Mouse (Mus musculus): ENCODE data around the gene Clstn3.

DNA sequence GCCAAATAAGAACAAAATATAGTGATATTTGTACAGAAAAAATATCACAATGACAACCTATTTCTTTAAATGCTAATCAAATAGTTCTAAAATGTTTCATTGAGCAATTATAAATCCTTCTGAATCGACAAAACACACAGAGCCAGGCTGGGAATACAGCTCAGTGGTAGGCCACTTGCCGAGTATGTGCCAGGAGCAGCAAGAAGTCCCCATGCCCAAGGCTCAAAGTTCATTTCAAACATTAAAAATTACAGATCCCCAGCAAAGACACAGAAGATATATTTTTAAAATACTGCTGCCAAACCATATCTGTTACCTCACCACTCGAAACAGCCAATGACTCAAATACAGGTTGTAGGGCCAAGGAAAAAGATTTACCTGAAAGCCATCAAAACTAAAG, 45.9 kb downstream of the Clstn3 start:
- no peak for TF ChIP-seq CTCF (IDR thresholded peaks at IDR 0.05; ENCODE audit: borderline replicate concordance, insufficient read depth, low read depth, low read length)
- TF ChIP-seq POLR2A (IDR thresholded peaks at IDR 0.05; ENCODE audit: borderline replicate concordance, insufficient read depth, low read length) = no peak

Data from cerebellum, adult 2 months (tissue).